Mouse (Mus musculus) thymus, adult 2 months (tissue): ENCODE results near the gene Chdh.

Experiments
- CTCF ChIP-seq: fragments of 200-500 bp; IDR thresholded peaks from 2 replicates; pipeline ENCODE4 v1.5.1; 2012; ENCODE audit warnings: mild to moderate bottlenecking, control low read depth, low read length, moderate library complexity, borderline replicate concordance; ENCODE audit not compliant: control insufficient read depth, poor library complexity, insufficient read depth; ENCODE audit errors: extremely low read depth
- POLR2A ChIP-seq: fragments of 200-500 bp; IDR thresholded peaks from 2 replicates; pipeline ENCODE4 v1.6.1; 2012; ENCODE audit warnings: mild to moderate bottlenecking, low read length, control low read depth, moderate library complexity; ENCODE audit not compliant: control insufficient read depth, poor library complexity, insufficient read depth; ENCODE audit errors: extremely low read depth

DNA sequence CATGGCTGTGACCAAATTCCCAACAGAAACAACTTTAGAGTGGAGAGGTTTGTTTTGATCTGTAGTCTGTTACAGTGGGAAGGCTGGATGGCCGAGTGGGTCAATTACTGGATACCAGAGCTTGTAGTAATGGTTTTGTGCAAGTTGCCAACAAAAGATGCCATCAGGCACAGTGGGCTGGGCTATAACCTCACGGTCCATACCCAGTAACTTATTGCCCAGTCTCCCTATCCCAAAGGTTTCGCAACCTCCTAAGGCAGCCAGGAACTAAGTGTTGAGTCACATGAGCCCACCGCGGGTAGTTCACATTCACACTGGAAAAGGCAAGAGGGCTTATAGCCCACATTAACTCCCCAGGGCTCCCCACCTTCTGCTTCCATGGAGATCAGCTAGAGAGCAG is 7.8 kb downstream of the Chdh start:
- TF ChIP-seq POLR2A (no peak), CTCF (no peak)
